Mouse (Mus musculus) midbrain, embryonic 15.5 days (tissue): ENCODE measurements at regions not wholly inside any gene's neighbourhood (a gene's known extent, or its start where the extent isn't known, plus 50 kb on each side); places are given as distances from the start of the nearest gene placed in this dataset.

Source experiments
- ATAC-seq: fragments of 200-750 bp; cut with Nextera tagmentation; replicated peaks from 2 replicates; pipeline ENCODE4 v1.8.0; 2017; ENCODE audit warnings: moderate TSS enrichment
- H3K27ac ChIP-seq: fragments of 300-500 bp; sonication (generic); 2 replicates; pipeline ENCODE4 v1.5.1; 2015; ENCODE audit warnings: mild to moderate bottlenecking, inconsistent platforms
- H3K27me3 ChIP-seq: fragments of 300-500 bp; sonication (generic); replicated peaks from 2 replicates; pipeline ENCODE4 v1.6.1; 2015; ENCODE audit warnings: inconsistent platforms
- H3K36me3 ChIP-seq: fragments of 300-500 bp; sonication (generic); replicated peaks from 2 replicates; pipeline ENCODE4 v1.6.1; 2015; ENCODE audit warnings: inconsistent platforms
- H3K4me1 ChIP-seq: fragments of 300-500 bp; sonication (generic); 2 replicates; pipeline ENCODE4 v1.6.1; 2015; ENCODE audit warnings: inconsistent platforms
- H3K4me2 ChIP-seq: fragments of 300-500 bp; sonication (generic); 2 replicates; pipeline ENCODE4 v1.6.1; 2015; ENCODE audit warnings: inconsistent platforms, mild to moderate bottlenecking, moderate library complexity
- H3K4me3 ChIP-seq: fragments of 300-500 bp; sonication (generic); 2 replicates; pipeline ENCODE4 v1.5.1; 2015; ENCODE audit warnings: mild to moderate bottlenecking, inconsistent platforms
- H3K9ac ChIP-seq: fragments of 300-500 bp; sonication (generic); 2 replicates; pipeline ENCODE4 v1.6.1; 2015; ENCODE audit warnings: mild to moderate bottlenecking, inconsistent platforms
- H3K9me3 ChIP-seq: fragments of 300-500 bp; sonication (generic); 2 replicates; pipeline ENCODE4 v1.6.1; 2016; ENCODE audit warnings: inconsistent platforms
- whole genome bisulfite sequencing: fragments of 180-500 bp; shearing (Covaris S2); methylation state at CpG from one replicate; pipeline ENCODE4 v1.1.7; 2015; ENCODE audit warnings: mixed read lengths; 5-methylcytosine and 5-hydroxymethylcytosine counted together

DNA sequence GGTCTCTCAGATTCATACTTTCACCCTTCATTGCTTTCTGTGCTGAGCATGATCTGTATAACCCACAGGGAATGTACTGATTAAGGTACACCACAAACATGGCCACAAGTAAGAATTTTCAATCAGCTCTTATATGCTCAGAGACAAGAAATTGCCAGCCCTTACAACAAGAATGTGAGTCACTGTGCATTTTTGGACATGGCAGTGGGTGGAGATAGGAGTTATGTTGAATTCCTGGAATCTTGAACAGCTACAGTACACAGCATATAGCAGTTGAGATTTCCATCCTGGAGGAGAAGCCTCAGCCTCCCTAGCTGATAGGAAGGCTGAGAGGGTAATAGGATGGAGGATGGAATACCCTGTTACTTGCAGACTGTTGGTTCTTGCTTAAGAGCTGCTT is 173.8 kb upstream of the Nudt11 start:
- no peaks in the 10 kb centered on the region for H3K4me1 ChIP-seq
- H3K9me3 ChIP-seq, result no peaks in the 10 kb centered on the region
- H3K9ac ChIP-seq, result no peak overlapping the region
- no peaks in the 10 kb centered on the region for H3K36me3 ChIP-seq
- H3K4me2 ChIP-seq, result no peak overlapping the region
- no peaks in the 10 kb centered on the region for H3K27me3 ChIP-seq
- ATAC-seq, result no peak
- no peak overlapping the region for H3K4me3 ChIP-seq
- no peak overlapping the region for H3K27ac ChIP-seq

DNA sequence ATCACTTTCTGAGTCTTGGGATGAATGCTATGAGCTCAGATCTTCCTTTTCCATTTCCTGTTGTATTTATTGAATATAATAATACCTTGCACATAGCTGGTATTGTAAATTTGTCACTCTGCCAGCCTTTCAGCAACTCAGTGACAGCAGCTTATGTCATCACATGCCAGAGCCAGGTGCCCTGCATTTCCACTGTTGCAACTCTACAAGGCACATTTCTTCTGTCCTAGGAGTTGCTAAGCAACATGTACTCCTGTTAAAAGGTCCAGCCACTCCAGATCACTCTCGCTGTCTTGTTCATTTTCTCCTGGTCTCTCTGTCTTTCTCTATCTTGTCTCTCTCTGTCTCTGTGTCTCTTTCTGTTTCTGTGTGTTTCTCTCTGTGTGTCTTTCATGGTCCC is 130.1 kb upstream of the Nudt11 start:
- no peaks in the 10 kb centered on the region for H3K27me3 ChIP-seq
- WGBS, result 35% methylated on average over 1 of the region's 1 CpGs
- no peak overlapping the region for H3K4me2 ChIP-seq
- no peak overlapping the region for H3K9ac ChIP-seq
- no peaks in the 10 kb centered on the region for H3K9me3 ChIP-seq
- H3K4me1 ChIP-seq, result no peaks in the 10 kb centered on the region
- no peak overlapping the region for H3K27ac ChIP-seq
- no peak overlapping the region for H3K4me3 ChIP-seq
- no peaks in the 10 kb centered on the region for H3K36me3 ChIP-seq
- peak; percentile 71; the same call in 1 of the 2 replicates for ATAC-seq

DNA sequence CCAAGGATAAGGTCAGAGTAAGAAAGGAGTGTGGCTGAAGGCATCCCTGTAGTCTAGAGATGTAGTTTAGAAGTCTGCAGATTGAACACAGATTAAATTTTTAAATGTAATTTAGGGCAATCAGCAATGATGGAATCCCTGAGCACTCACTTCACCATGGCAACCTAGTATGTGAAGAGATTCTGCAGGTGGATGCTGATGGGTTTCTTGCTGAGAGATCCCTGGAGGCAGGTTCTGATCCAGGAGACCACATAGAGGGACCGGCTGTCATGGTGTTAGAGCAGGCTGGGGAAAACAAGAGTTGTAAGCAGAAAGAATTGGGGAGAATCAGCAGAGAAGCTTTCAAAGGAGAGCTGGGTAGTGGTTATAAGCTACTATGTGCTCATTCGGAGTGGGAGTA is 113.7 kb upstream of the Nudt11 start:
- H3K4me2 ChIP-seq, result no peak overlapping the region
- no peak overlapping the region for H3K9ac ChIP-seq
- no peak for ATAC-seq
- H3K4me3 ChIP-seq, result no peak overlapping the region
- no peak overlapping the region for H3K27ac ChIP-seq
- H3K27me3 ChIP-seq, result no peaks in the 10 kb centered on the region
- WGBS, result 72% methylated on average over 2 of the region's 2 CpGs
- H3K4me1 ChIP-seq, result no peaks in the 10 kb centered on the region
- no peaks in the 10 kb centered on the region for H3K36me3 ChIP-seq
- H3K9me3 ChIP-seq, result no peaks in the 10 kb centered on the region

DNA sequence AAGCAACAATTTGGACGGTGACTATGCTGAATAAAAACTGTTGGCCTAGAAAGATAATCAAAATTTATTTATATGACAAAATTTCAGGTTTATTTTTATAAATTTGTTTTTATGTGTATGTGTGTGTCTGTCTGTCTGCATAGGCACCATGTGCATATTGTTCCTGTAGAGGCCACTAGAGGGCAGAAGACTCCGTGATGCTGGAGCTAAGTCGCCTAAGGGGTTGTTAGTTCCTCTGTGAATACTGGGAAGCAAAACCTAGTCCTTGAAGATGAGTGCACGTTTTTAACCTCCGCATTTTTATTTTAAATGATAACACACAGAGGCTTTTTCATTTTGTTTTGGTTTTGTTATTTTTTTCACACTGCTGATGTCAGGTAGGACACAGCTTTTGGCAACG is 105.3 kb upstream of the Nudt11 start:
- 76% methylated on average over 6 of the region's 6 CpGs for WGBS
- ATAC-seq, result no peak

More for the DNA sequence above, 105.3 kb upstream of the Nudt11 start:
- no peaks in the 10 kb centered on the region for H3K9me3 ChIP-seq
- no peaks in the 10 kb centered on the region for H3K4me1 ChIP-seq
- no peaks in the 10 kb centered on the region for H3K36me3 ChIP-seq
- H3K4me3 ChIP-seq, result no peak overlapping the region
- no peak overlapping the region for H3K9ac ChIP-seq
- H3K27ac ChIP-seq, result no peak overlapping the region
- no peaks in the 10 kb centered on the region for H3K27me3 ChIP-seq
- H3K4me2 ChIP-seq, result no peak overlapping the region
